Mouse (Mus musculus): ENCODE measurements around the gene Gm5767. TPM values are rescaled to one million over a fixed set of nuclear protein-coding genes. Genes with fewer than 3 reads are reported as not detected.

Gm5767 gene
- polyA plus RNA-seq, 1 experiment from 2014 or later = not detected

Other genes starting within 250 kb of the Gm5767 start
- 16.4 and 19.2 TPM in 2 replicates for gene Mettl22, start 210.0 kb upstream of the Gm5767 start, polyA plus RNA-seq (2014; fragmentation: Nextera tagmentation; extraction: Ambion mirVana)
- 25.6 and 26.5 TPM in 2 replicates for gene Abat, start 167.3 kb upstream of the Gm5767 start, polyA plus RNA-seq (2014; fragmentation: Nextera tagmentation; extraction: Ambion mirVana)
- gene Pmm2, start 43.1 kb upstream of the Gm5767 start, polyA plus RNA-seq (2014; fragmentation: Nextera tagmentation; extraction: Ambion mirVana) = 38.7 and 46.8 TPM in 2 replicates
- 17.8 and 18.9 TPM in 2 replicates for gene Tmem186, start 43.1 kb upstream of the Gm5767 start, polyA plus RNA-seq (2014; fragmentation: Nextera tagmentation; extraction: Ambion mirVana)
- gene Carhsp1, start 8.6 kb upstream of the Gm5767 start, polyA plus RNA-seq (2014; fragmentation: Nextera tagmentation; extraction: Ambion mirVana) = 52.1 and 52.6 TPM in 2 replicates
- 34.9 and 40.2 TPM in 2 replicates for gene Usp7, start 111.5 kb downstream of the Gm5767 start, polyA plus RNA-seq (2014; fragmentation: Nextera tagmentation; extraction: Ambion mirVana)
- gene 1810013L24Rik, start 149.3 kb downstream of the Gm5767 start, polyA plus RNA-seq (2014; fragmentation: Nextera tagmentation; extraction: Ambion mirVana) = 17.1 and 17.3 TPM in 2 replicates

All from embryonic facial prominence, embryonic 11.5 days (tissue).